In genomic region chr8:125430796-125431195, GRCm38 (mm10) we compare ENCODE assay signal across 17 mouse cellular contexts.
"Had no signal": no experiment of that assay in that cellular context is flagged by ENCODE, and none has a peak within 500 bp of the region (broad histone marks: within the 10 kb centered on the region; RNA-seq: fewer than 3 reads in every experiment).

No protein-coding gene starts in this region.

- H3K36me3 ChIP-seq: liver, embryonic 13.5 days; midbrain, embryonic 15.5 days; stomach, embryonic 15.5 days had no signal

- DNase-seq: kidney, adult 18-20 months; kidney, adult 9 months; kidney, postnatal 14 days; layer of hippocampus, adult 9-11 months; liver, embryonic 13.5 days; lung, adult 2 months; lung, postnatal 14 days; lung, postnatal 4 days; retina, postnatal 1 day; right cerebral cortex, postnatal 25 days; spleen, adult 18-20 months had no signal

- H3K9ac ChIP-seq: liver, embryonic 13.5 days; midbrain, embryonic 12.5 days; midbrain, embryonic 15.5 days; neural tube, embryonic 13.5 days; stomach, embryonic 15.5 days had no signal

- H3K4me3 ChIP-seq: layer of hippocampus, adult 2 months; liver, embryonic 13.5 days; midbrain, embryonic 12.5 days; midbrain, embryonic 15.5 days; myocyte; neural tube, embryonic 13.5 days; stomach, embryonic 15.5 days had no signal

- H3K4me1 ChIP-seq: liver, embryonic 13.5 days; stomach, embryonic 15.5 days had no signal

- H3K27me3 ChIP-seq: liver, embryonic 13.5 days; midbrain, embryonic 15.5 days; stomach, embryonic 15.5 days had no signal

- H3K27ac ChIP-seq: layer of hippocampus, adult 2 months; liver, embryonic 13.5 days; midbrain, embryonic 12.5 days; midbrain, embryonic 15.5 days; neural tube, embryonic 13.5 days; stomach, embryonic 15.5 days had no signal
